Mouse (Mus musculus): ENCODE measurements at regions not wholly inside any gene's neighbourhood (a gene's known extent, or its start where the extent isn't known, plus 50 kb on each side); places are given as distances from the start of the nearest gene placed in this dataset.

DNA sequence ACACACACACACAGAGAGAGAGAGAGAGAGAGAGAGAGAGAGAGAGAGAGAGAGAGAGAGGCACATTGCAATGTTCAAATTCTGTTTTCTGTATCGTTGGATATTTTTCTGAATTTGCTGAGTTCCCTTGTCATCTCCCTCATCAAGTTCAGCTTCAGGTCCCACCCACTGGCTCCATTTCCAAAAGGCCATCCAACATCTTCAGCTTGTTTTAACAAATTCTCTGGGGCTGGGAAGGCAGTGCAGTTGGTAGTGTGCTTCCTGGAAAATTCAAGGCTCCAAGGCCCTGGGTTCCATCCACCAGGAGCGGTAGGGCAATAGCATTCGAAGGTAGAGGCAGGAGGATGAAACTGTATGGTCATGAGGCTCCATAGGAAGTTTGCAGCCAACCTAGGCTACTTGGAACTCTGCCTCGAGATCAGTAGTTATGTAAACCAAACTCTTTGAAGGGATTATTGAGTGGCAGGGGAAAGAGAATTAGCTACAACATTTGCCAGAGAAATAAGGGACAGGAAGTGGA lies 105.9 kb downstream of the Polr2m start:
- TF ChIP-seq CHD2 (IDR thresholded peaks at IDR 0.05; ENCODE audit: low read depth, low read length) (no peak), ZC3H11A (IDR thresholded peaks at IDR 0.05; ENCODE audit: borderline replicate concordance, low read depth, low read length) (no peak), MAFK (IDR thresholded peaks at IDR 0.05; ENCODE audit: insufficient read depth, low read depth, low read length) (no peak), HCFC1 (IDR thresholded peaks at IDR 0.05; ENCODE audit: borderline replicate concordance, insufficient read depth, low read length) (no peak), ZNF384 (IDR thresholded peaks at IDR 0.05; ENCODE audit: low read depth, low read length) (no peak)

All from ES-E14 (cell line).